Mouse (Mus musculus): ENCODE measurements around the gene Myh9. TPM values are rescaled to one million over a fixed set of nuclear protein-coding genes. Genes with fewer than 3 reads are reported as not detected.

Gene Myh9
- total and polyA plus RNA-seq, 2 experiments from 2014 or later: 17.5 to 63.6 TPM

- no peaks in the 10 kb centered on the region for H3K27me3 ChIP-seq (ENCODE audit: control insufficient read depth, insufficient read depth, low read length)
- no peaks in the 10 kb centered on the region for H3K36me3 ChIP-seq (replicated peaks; ENCODE audit: control insufficient read depth, insufficient read depth, low read length)
- peak overlapping the region; percentile 26; the same call in 1 of the 2 replicates for H3K27ac ChIP-seq (ENCODE audit: low read depth)
- no peak for DNase-seq (ENCODE audit: low spot score)
- no peak overlapping the region for H3K4me3 ChIP-seq (ENCODE audit: low read depth, low read length)
- ATAC-seq (ENCODE audit: insufficient read depth, low read depth): no peak
- WGBS: 60% methylated on average over 6 of the region's 6 CpGs
- H3K9ac ChIP-seq (replicated peaks; ENCODE audit: low read depth, low read length): no peak overlapping the region
- H3K4me1 ChIP-seq (ENCODE audit: control insufficient read depth, insufficient read depth): peaks cover 4% of the 10 kb centered on the region; the same call in 1 of the 2 replicates
- no peaks in the 10 kb centered on the region for H3K9me3 ChIP-seq (replicated peaks; ENCODE audit: control insufficient read depth, low read length)
- no peak for TF ChIP-seq EP300 (IDR thresholded peaks at IDR 0.05; ENCODE audit: low read depth)
- TF ChIP-seq CTCF (IDR thresholded peaks at IDR 0.05; ENCODE audit: low read depth): no peak
- H3K4me2 ChIP-seq (ENCODE audit: low read depth, low read length): no peak overlapping the region
Measured at GRCm38 (mm10) chr15:77882297-77882696, 40.3 kb upstream of the Myh9 start.

GRCm38 (mm10) chr15:77881698-77882097 lies 39.7 kb upstream of the Myh9 start:
- Histone ChIP-seq H3K27ac (ENCODE audit: low read depth) (no peak overlapping the region), H3K4me2 (ENCODE audit: low read depth, low read length) (no peak overlapping the region), H3K4me3 (ENCODE audit: low read depth, low read length) (no peak overlapping the region), H3K27me3 (ENCODE audit: control insufficient read depth, insufficient read depth, low read length) (no peaks in the 10 kb centered on the region), H3K36me3 (replicated peaks; ENCODE audit: control insufficient read depth, insufficient read depth, low read length) (no peaks in the 10 kb centered on the region), H3K9me3 (replicated peaks; ENCODE audit: control insufficient read depth, low read length) (no peaks in the 10 kb centered on the region), H3K4me1 (ENCODE audit: control insufficient read depth, insufficient read depth) (peaks cover 4% of the 10 kb centered on the region; the same call in 1 of the 2 replicates), H3K9ac (replicated peaks; ENCODE audit: low read depth, low read length) (no peak overlapping the region)
- no peak for DNase-seq (ENCODE audit: low spot score)
- TF ChIP-seq EP300 (IDR thresholded peaks at IDR 0.05; ENCODE audit: low read depth) (no peak), CTCF (IDR thresholded peaks at IDR 0.05; ENCODE audit: low read depth) (no peak)
- WGBS: 61% methylated on average over 5 of the region's 5 CpGs
- ATAC-seq (ENCODE audit: insufficient read depth, low read depth): no peak

- peaks cover 4% of the 10 kb centered on the region; the same call in 1 of the 2 replicates for H3K4me1 ChIP-seq (ENCODE audit: control insufficient read depth, insufficient read depth)
- no peaks in the 10 kb centered on the region for H3K9me3 ChIP-seq (replicated peaks; ENCODE audit: control insufficient read depth, low read length)
- no peaks in the 10 kb centered on the region for H3K36me3 ChIP-seq (replicated peaks; ENCODE audit: control insufficient read depth, insufficient read depth, low read length)
- H3K4me3 ChIP-seq (ENCODE audit: low read depth, low read length): no peak overlapping the region
- no peak for DNase-seq (ENCODE audit: low spot score)
- no peak overlapping the region for H3K27ac ChIP-seq (ENCODE audit: low read depth)
- ATAC-seq (ENCODE audit: insufficient read depth, low read depth): no peak
- H3K9ac ChIP-seq (replicated peaks; ENCODE audit: low read depth, low read length): no peak overlapping the region
- TF ChIP-seq EP300 (IDR thresholded peaks at IDR 0.05; ENCODE audit: low read depth) (no peak), CTCF (IDR thresholded peaks at IDR 0.05; ENCODE audit: low read depth) (no peak)
- H3K4me2 ChIP-seq (ENCODE audit: low read depth, low read length): no peak overlapping the region
- whole genome bisulfite sequencing: 64% methylated on average over 5 of the region's 5 CpGs
- no peaks in the 10 kb centered on the region for H3K27me3 ChIP-seq (ENCODE audit: control insufficient read depth, insufficient read depth, low read length)
Measured at GRCm38 (mm10) chr15:77880738-77881137, 38.8 kb upstream of the Myh9 start.

GRCm38 (mm10) chr15:77879756-77880155 lies 37.8 kb upstream of the Myh9 start:
- Histone ChIP-seq H3K4me1 (ENCODE audit: control insufficient read depth, insufficient read depth) (peaks cover 4% of the 10 kb centered on the region; the same call in 1 of the 2 replicates), H3K4me3 (ENCODE audit: low read depth, low read length) (no peak overlapping the region), H3K9ac (replicated peaks; ENCODE audit: low read depth, low read length) (no peak overlapping the region), H3K9me3 (replicated peaks; ENCODE audit: control insufficient read depth, low read length) (no peaks in the 10 kb centered on the region), H3K4me2 (ENCODE audit: low read depth, low read length) (no peak overlapping the region), H3K36me3 (replicated peaks; ENCODE audit: control insufficient read depth, insufficient read depth, low read length) (no peaks in the 10 kb centered on the region), H3K27ac (ENCODE audit: low read depth) (no peak overlapping the region), H3K27me3 (ENCODE audit: control insufficient read depth, insufficient read depth, low read length) (no peaks in the 10 kb centered on the region)
- TF ChIP-seq EP300 (IDR thresholded peaks at IDR 0.05; ENCODE audit: low read depth): no peak
- no peak for TF ChIP-seq CTCF (IDR thresholded peaks at IDR 0.05; ENCODE audit: low read depth)
- 85% methylated on average over 3 of the region's 3 CpGs for WGBS
- no peak for DNase-seq (ENCODE audit: low spot score)
- no peak for ATAC-seq (ENCODE audit: insufficient read depth, low read depth)

- DNase-seq (ENCODE audit: low spot score): no peak
- TF ChIP-seq CTCF (IDR thresholded peaks at IDR 0.05; ENCODE audit: low read depth): no peak
- TF ChIP-seq EP300 (IDR thresholded peaks at IDR 0.05; ENCODE audit: low read depth): no peak
Measured at GRCm38 (mm10) chr15:77877209-77877608, 35.2 kb upstream of the Myh9 start.

GRCm38 (mm10) chr15:77876716-77877115 lies 34.7 kb upstream of the Myh9 start:
- H3K36me3 ChIP-seq (replicated peaks; ENCODE audit: control insufficient read depth, insufficient read depth, low read length): no peaks in the 10 kb centered on the region
- H3K4me2 ChIP-seq (ENCODE audit: low read depth, low read length): no peak overlapping the region
- no peak overlapping the region for H3K4me3 ChIP-seq (ENCODE audit: low read depth, low read length)
- WGBS: 76% methylated on average over 3 of the region's 3 CpGs
- TF ChIP-seq CTCF (IDR thresholded peaks at IDR 0.05; ENCODE audit: low read depth): no peak
- TF ChIP-seq EP300 (IDR thresholded peaks at IDR 0.05; ENCODE audit: low read depth): no peak
- H3K9ac ChIP-seq (replicated peaks; ENCODE audit: low read depth, low read length): no peak overlapping the region
- H3K9me3 ChIP-seq (replicated peaks; ENCODE audit: control insufficient read depth, low read length): no peaks in the 10 kb centered on the region
- H3K27me3 ChIP-seq (ENCODE audit: control insufficient read depth, insufficient read depth, low read length): no peaks in the 10 kb centered on the region
- DNase-seq (ENCODE audit: low spot score): no peak
- no peak overlapping the region for H3K27ac ChIP-seq (ENCODE audit: low read depth)
- no peaks in the 10 kb centered on the region for H3K4me1 ChIP-seq (ENCODE audit: control insufficient read depth, insufficient read depth)
- ATAC-seq (ENCODE audit: insufficient read depth, low read depth): no peak

More at GRCm38 (mm10) chr15:77877209-77877608, 35.2 kb upstream of the Myh9 start:
- Histone ChIP-seq H3K36me3 (replicated peaks; ENCODE audit: control insufficient read depth, insufficient read depth, low read length) (no peaks in the 10 kb centered on the region), H3K9ac (replicated peaks; ENCODE audit: low read depth, low read length) (no peak overlapping the region), H3K4me3 (ENCODE audit: low read depth, low read length) (no peak overlapping the region), H3K27ac (ENCODE audit: low read depth) (no peak overlapping the region), H3K9me3 (replicated peaks; ENCODE audit: control insufficient read depth, low read length) (no peaks in the 10 kb centered on the region), H3K4me1 (ENCODE audit: control insufficient read depth, insufficient read depth) (no peaks in the 10 kb centered on the region), H3K27me3 (ENCODE audit: control insufficient read depth, insufficient read depth, low read length) (no peaks in the 10 kb centered on the region), H3K4me2 (ENCODE audit: low read depth, low read length) (no peak overlapping the region)
- ATAC-seq (ENCODE audit: insufficient read depth, low read depth): no peak
- 79% methylated on average over 2 of the region's 2 CpGs for WGBS

Data from heart, postnatal 0 days (tissue).